Mouse (Mus musculus): ENCODE measurements around the gene Fam78a.

DNA sequence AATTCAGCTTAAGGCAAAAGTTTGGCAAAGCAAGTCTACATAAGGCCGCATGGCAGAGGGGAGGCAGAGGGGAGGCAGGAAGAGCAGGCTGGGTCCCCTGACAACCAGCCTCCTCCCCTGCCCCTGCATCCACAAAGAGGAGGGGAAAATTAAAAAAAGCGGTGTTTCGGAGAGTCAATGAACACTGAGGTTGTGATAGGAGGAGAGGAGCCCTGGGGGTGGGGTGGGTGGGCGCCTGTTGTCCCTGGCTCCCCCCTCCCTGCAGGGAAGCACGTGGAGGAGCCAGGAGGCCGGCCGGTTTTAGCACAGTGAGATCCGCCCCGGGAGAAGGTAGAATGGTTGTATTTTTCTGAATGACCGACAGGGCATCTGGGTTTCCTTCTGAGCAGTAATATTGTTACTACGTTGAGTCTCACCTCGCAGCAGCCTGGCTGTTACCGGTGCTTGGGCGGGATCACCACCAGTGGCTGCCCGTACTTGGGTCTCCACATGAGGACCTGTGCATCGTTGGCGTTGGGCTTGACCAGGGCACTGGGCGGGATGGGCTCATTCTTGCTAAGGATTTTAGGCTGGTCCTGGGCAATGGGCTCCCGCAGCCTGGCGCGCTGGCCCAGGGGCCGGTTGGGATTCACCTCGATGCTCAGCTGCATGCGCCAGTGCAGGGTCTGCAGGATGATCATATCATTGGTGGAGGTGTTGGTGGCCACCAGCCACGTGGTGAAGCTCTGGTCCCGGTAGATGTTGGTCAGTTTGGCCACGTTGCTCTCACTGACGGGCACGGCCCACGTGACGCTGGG is 15.6 kb downstream of the Fam78a start:
- no peak for TF ChIP-seq MAFK (IDR thresholded peaks at IDR 0.05; ENCODE audit: borderline replicate concordance, low read depth, low read length)
- no peak for TF ChIP-seq E2F4 (IDR thresholded peaks at IDR 0.05; ENCODE audit: borderline replicate concordance, low read depth, low read length)
- TF ChIP-seq CTCF (IDR thresholded peaks at IDR 0.05 in 2 of 3, conservative IDR thresholded peaks at IDR 0.05 in 1 of 3; ENCODE audit: control insufficient read depth in 1 of 3, insufficient read depth in 1 of 3, low read depth in 2 of 3, low read length in 3 of 3, poor library complexity in 1 of 3, severe bottlenecking in 1 of 3), result no peak
- no peak for TF ChIP-seq RCOR1 (IDR thresholded peaks at IDR 0.05; ENCODE audit: low read depth, low read length)
- no peak for TF ChIP-seq EP300 (IDR thresholded peaks at IDR 0.05; ENCODE audit: low read depth in 1 of 2, low read length in 2 of 2)
- TF ChIP-seq MXI1 (IDR thresholded peaks at IDR 0.05; ENCODE audit: low read depth, low read length), result no peak
- TF ChIP-seq ZMIZ1 (IDR thresholded peaks at IDR 0.05; ENCODE audit: low read depth, low read length), result no peak
- no peak for TF ChIP-seq KAT2A (conservative IDR thresholded peaks at IDR 0.05; ENCODE audit: low read depth, low read length)
- no peak for TF ChIP-seq HCFC1 (IDR thresholded peaks at IDR 0.05; ENCODE audit: low read depth, low read length)
- TF ChIP-seq POLR2AphosphoS5 (IDR thresholded peaks at IDR 0.05; ENCODE audit: borderline replicate concordance, low read depth, low read length), result no peak
- TF ChIP-seq ETS1 (IDR thresholded peaks at IDR 0.05; ENCODE audit: low read depth, low read length), result no peak

Data from MEL (cell line).